Mouse (Mus musculus): ENCODE results near the gene Tbc1d5. TPM values are rescaled to one million over a fixed set of nuclear protein-coding genes. Genes with fewer than 3 reads are reported as not detected.
A peak's percentile ranks its signal among the peaks of the same experiment; 100 is the strongest.

The Tbc1d5 gene
- polyA plus RNA-seq, 1 experiment from 2014 or later, result 8.7 TPM

DNA sequence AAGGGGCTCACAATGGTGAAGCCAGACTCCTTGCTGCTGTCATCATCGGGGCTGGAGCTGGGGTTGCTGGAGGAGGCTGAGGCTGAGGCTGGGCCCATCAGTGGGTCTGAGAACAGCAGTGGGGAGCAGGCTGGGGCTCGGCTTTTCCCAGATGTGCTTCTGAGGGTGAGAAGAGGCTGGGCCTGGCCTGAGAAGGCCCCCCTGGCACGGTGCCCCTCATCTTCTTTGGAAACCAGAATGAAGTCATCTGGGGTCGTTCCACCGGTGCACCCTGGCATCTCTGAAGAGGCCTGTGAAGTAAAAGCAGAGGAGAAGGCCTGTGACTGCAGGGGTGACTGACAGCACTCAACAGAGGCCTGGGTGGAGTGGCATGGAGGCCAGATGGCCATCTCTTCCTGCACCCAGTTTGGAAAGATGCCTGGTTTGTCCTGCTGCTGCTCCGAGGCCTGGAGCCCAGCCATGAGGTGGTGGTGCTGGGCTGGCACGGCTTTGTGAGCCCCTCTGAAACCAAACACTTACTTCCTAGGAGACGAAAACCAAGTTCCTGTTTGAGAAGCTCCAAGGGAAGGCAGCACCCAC is 443.1 kb downstream of the Tbc1d5 start:
- H3K36me3 ChIP-seq, result 0 out of 2 replicates have a peak, but pooled peaks cover under 1% of the 10 kb centered on the region
- H3K27me3 ChIP-seq, result no peaks in the 10 kb centered on the region
- no peaks in the 10 kb centered on the region for H3K9me3 ChIP-seq
- ATAC-seq (ENCODE audit: low read depth), result no peak
- 79% methylated on average over 8 of the region's 8 CpGs for WGBS
- peaks cover 10% of the 10 kb centered on the region for H3K4me1 ChIP-seq (replicated peaks)
- no peak overlapping the region for H3K4me3 ChIP-seq
- H3K27ac ChIP-seq (replicated peaks), result no peak overlapping the region
- H3K4me2 ChIP-seq, result no peak overlapping the region
- H3K9ac ChIP-seq, result no peak overlapping the region

GRCm38 (mm10) chr17:50735382-50735954 is 443.7 kb downstream of the Tbc1d5 start:
- H3K4me3 ChIP-seq, result no peak overlapping the region
- H3K27me3 ChIP-seq, result no peaks in the 10 kb centered on the region
- no peak overlapping the region for H3K4me2 ChIP-seq
- no peaks in the 10 kb centered on the region for H3K9me3 ChIP-seq
- peaks cover 10% of the 10 kb centered on the region for H3K4me1 ChIP-seq (replicated peaks)
- no peaks in the 10 kb centered on the region for H3K36me3 ChIP-seq
- H3K27ac ChIP-seq (replicated peaks), result no peak overlapping the region
- WGBS, result 89% methylated on average over 4 of the region's 4 CpGs
- H3K9ac ChIP-seq, result no peak overlapping the region
- ATAC-seq (ENCODE audit: low read depth), result no peak

- no peak for ATAC-seq (ENCODE audit: low read depth)
- H3K36me3 ChIP-seq, result no peaks in the 10 kb centered on the region
- H3K27ac ChIP-seq (replicated peaks), result no peak overlapping the region
- no peak overlapping the region for H3K9ac ChIP-seq
- no peak overlapping the region for H3K4me3 ChIP-seq
- 84% methylated on average over 6 of the region's 6 CpGs for WGBS
- no peaks in the 10 kb centered on the region for H3K27me3 ChIP-seq
- no peak overlapping the region for H3K4me2 ChIP-seq
- peaks cover 10% of the 10 kb centered on the region for H3K4me1 ChIP-seq (replicated peaks)
- H3K9me3 ChIP-seq, result no peaks in the 10 kb centered on the region
Observed at GRCm38 (mm10) chr17:50734781-50735180, 444.4 kb downstream of the Tbc1d5 start.

DNA sequence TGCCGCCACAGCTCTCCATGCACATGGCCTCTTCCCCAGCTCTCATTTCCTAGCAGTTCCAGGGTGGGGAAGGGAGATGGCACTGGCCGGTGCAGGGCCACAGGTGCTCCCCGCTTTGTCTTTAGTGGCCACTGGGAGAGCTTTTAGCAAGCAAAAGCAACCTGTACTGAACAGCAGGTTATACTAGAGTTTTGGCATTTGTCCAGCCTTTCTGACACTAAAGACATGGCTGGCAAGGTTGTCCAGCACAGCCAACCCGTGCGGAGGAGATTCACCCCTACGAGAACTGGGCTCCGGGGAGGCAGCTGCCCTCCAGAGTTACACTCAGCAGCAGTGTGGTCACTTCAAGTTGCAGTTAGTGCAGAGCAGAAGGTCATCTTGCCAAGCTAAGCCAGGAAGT is 445.8 kb downstream of the Tbc1d5 start:
- H3K27me3 ChIP-seq, result no peaks in the 10 kb centered on the region
- peaks cover 10% of the 10 kb centered on the region for H3K4me1 ChIP-seq (replicated peaks)
- H3K4me3 ChIP-seq, result no peak overlapping the region
- WGBS, result 92% methylated on average over 7 of the region's 7 CpGs
- no peak overlapping the region for H3K9ac ChIP-seq
- H3K36me3 ChIP-seq, result no peaks in the 10 kb centered on the region
- no peaks in the 10 kb centered on the region for H3K9me3 ChIP-seq
- H3K27ac ChIP-seq (replicated peaks), result no peak overlapping the region
- no peak overlapping the region for H3K4me2 ChIP-seq
- no peak for ATAC-seq (ENCODE audit: low read depth)

DNA sequence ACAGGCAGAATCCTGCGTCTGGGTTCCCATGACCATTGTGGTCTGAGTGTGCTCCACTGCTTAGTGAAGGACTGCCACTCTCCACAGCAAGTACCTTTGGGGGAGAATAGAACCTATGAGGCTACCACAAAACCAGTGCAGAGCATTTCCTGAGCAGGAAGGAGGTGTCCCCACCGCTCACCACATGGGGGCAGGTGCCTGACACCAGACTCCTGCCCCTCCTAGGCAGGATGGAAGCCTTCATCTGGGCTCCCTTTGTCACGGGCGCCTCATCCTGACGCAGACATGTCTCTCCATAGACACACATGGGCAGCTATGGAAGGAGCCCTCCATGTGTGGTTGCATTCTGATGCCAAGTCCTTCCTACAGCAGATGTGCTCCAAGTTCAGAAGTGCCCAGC is 447.3 kb downstream of the Tbc1d5 start:
- no peaks in the 10 kb centered on the region for H3K9me3 ChIP-seq
- no peak overlapping the region for H3K9ac ChIP-seq
- no peak overlapping the region for H3K4me3 ChIP-seq
- H3K4me2 ChIP-seq, result no peak overlapping the region
- no peaks in the 10 kb centered on the region for H3K27me3 ChIP-seq
- H3K27ac ChIP-seq (replicated peaks), result no peak overlapping the region
- H3K4me1 ChIP-seq (replicated peaks), result peaks cover 10% of the 10 kb centered on the region
- WGBS, result 89% methylated on average over 5 of the region's 5 CpGs
- ATAC-seq (ENCODE audit: low read depth), result no peak
- H3K36me3 ChIP-seq, result no peaks in the 10 kb centered on the region

DNA sequence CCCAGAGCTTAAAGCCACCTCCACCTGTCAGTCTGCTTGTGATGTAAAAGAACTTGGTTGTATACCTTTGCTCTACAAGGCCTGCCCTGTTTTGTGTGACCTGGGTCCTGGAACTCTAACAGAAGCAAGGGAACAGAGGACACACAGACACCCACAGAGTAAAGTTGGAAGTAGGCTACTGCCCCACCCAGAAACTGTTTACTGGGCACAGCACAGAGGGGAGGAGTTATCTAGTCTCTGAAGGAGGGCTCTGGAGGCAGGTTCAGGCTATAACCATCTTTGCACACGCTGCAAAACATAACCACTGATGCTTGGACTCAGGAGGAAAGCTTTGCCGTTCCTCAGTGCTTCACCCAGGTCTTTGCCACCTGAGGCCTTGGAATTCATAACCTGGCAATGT is 448.3 kb downstream of the Tbc1d5 start:
- 79% methylated on average over 2 of the region's 2 CpGs for WGBS
- no peak overlapping the region for H3K4me2 ChIP-seq
- no peaks in the 10 kb centered on the region for H3K36me3 ChIP-seq

GRCm38 (mm10) chr17:50729577-50729976 is 449.6 kb downstream of the Tbc1d5 start:
- H3K9ac ChIP-seq, result no peak overlapping the region
- no peaks in the 10 kb centered on the region for H3K9me3 ChIP-seq
- H3K4me3 ChIP-seq, result no peak overlapping the region
- no peak overlapping the region for H3K27ac ChIP-seq (replicated peaks)
- H3K4me1 ChIP-seq (replicated peaks), result no peaks in the 10 kb centered on the region
- H3K36me3 ChIP-seq, result no peaks in the 10 kb centered on the region
- WGBS, result 92% methylated on average over 6 of the region's 6 CpGs
- ATAC-seq (ENCODE audit: low read depth), result no peak
- H3K4me2 ChIP-seq, result no peak overlapping the region
- H3K27me3 ChIP-seq, result no peaks in the 10 kb centered on the region

More for the DNA sequence above, 448.3 kb downstream of the Tbc1d5 start:
- ATAC-seq (ENCODE audit: low read depth), result no peak
- Histone ChIP-seq H3K4me1 (replicated peaks) (peaks cover 3% of the 10 kb centered on the region), H3K27me3 (no peaks in the 10 kb centered on the region), H3K4me3 (no peak overlapping the region), H3K27ac (replicated peaks) (no peak overlapping the region), H3K9me3 (no peaks in the 10 kb centered on the region), H3K9ac (no peak overlapping the region)

DNA sequence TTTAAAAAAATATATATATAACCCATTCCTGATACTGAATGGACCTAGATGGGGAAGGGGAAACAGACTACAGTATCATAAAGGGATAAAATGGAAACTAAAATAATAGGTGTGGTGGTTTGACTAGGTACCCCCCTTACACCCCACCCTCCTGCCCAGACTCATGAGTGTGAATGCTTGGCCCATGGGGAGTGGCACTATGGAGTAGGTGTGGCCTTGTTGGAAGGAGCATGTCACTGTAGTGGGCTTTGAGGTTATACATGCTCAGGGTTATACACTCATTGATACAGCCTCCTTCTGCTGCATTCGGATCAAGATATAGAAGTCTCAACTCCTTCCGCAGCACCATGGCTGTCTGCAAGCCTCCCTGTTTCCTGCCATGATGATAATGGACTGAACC is 450.1 kb downstream of the Tbc1d5 start:
- H3K9me3 ChIP-seq, result no peaks in the 10 kb centered on the region
- no peaks in the 10 kb centered on the region for H3K4me1 ChIP-seq (replicated peaks)
- H3K36me3 ChIP-seq, result no peaks in the 10 kb centered on the region
- no peak overlapping the region for H3K9ac ChIP-seq
- H3K27ac ChIP-seq (replicated peaks), result no peak overlapping the region
- no peak overlapping the region for H3K4me2 ChIP-seq
- ATAC-seq (ENCODE audit: low read depth), result no peak
- WGBS, result 87% methylated on average over 2 of the region's 2 CpGs
- H3K4me3 ChIP-seq, result no peak overlapping the region
- H3K27me3 ChIP-seq, result no peaks in the 10 kb centered on the region

GRCm38 (mm10) chr17:50726265-50726664 is 452.9 kb downstream of the Tbc1d5 start:
- no peaks in the 10 kb centered on the region for H3K4me1 ChIP-seq (replicated peaks)
- no peak for ATAC-seq (ENCODE audit: low read depth)
- H3K27me3 ChIP-seq, result no peaks in the 10 kb centered on the region
- WGBS, result 82% methylated on average over 2 of the region's 2 CpGs
- no peaks in the 10 kb centered on the region for H3K9me3 ChIP-seq
- no peak overlapping the region for H3K4me2 ChIP-seq
- no peak overlapping the region for H3K4me3 ChIP-seq
- H3K9ac ChIP-seq, result no peak overlapping the region
- no peak overlapping the region for H3K27ac ChIP-seq (replicated peaks)
- H3K36me3 ChIP-seq, result no peaks in the 10 kb centered on the region

DNA sequence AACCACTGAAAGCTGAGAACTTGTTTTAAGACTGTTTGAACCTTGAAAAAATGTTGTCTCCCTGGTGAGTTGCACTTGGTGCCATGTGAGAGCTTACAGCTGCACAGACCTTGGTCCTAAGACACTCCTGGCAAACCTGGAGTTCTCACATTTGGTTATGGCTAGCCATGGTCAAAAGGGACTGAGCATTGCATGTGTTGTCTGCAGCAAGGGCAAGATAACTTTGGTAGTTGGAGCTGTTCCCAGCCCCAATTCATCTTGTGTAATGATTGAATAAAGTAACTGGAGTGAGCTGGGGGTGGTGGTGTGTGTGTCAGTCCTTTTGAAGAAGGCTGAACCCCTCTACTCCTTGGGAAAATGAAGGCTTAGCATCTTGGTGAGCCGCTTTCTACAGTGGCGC is 454.8 kb downstream of the Tbc1d5 start:
- no peaks in the 10 kb centered on the region for H3K36me3 ChIP-seq
- H3K4me3 ChIP-seq, result no peak overlapping the region
- no peak overlapping the region for H3K9ac ChIP-seq
- ATAC-seq (ENCODE audit: low read depth), result no peak
- H3K27me3 ChIP-seq, result no peaks in the 10 kb centered on the region
- H3K9me3 ChIP-seq, result no peaks in the 10 kb centered on the region
- 78% methylated on average over 2 of the region's 2 CpGs for WGBS
- H3K27ac ChIP-seq (replicated peaks), result no peak overlapping the region
- no peak overlapping the region for H3K4me2 ChIP-seq
- H3K4me1 ChIP-seq (replicated peaks), result no peaks in the 10 kb centered on the region

DNA sequence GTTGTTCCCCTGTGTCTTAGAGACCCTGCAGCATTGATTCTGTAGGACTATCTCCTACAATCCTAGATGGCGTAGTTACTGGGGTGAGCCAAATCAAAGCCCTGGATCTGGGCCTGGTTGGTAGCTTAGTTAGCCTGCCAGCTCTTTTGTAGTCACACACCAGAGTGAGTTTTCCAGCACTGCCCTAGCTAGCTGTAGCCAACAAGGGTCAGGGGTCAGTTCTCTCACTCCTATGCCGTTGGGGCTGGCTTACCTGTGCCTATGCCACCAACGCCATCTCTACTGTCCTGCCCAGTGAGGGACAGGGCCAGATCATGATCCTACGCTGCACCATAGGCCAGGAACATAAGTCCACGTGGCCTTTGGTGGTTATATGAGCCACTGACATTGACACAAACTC is 461.6 kb downstream of the Tbc1d5 start:
- no peak overlapping the region for H3K27ac ChIP-seq (replicated peaks)
- H3K4me1 ChIP-seq (replicated peaks), result no peaks in the 10 kb centered on the region
- peaks cover 15% of the 10 kb centered on the region for H3K9me3 ChIP-seq
- no peak for ATAC-seq (ENCODE audit: low read depth)
- H3K4me2 ChIP-seq, result no peak overlapping the region
- H3K36me3 ChIP-seq, result no peaks in the 10 kb centered on the region
- no peaks in the 10 kb centered on the region for H3K27me3 ChIP-seq
- no peak overlapping the region for H3K9ac ChIP-seq
- 86% methylated on average over 5 of the region's 5 CpGs for WGBS
- H3K4me3 ChIP-seq, result no peak overlapping the region

DNA sequence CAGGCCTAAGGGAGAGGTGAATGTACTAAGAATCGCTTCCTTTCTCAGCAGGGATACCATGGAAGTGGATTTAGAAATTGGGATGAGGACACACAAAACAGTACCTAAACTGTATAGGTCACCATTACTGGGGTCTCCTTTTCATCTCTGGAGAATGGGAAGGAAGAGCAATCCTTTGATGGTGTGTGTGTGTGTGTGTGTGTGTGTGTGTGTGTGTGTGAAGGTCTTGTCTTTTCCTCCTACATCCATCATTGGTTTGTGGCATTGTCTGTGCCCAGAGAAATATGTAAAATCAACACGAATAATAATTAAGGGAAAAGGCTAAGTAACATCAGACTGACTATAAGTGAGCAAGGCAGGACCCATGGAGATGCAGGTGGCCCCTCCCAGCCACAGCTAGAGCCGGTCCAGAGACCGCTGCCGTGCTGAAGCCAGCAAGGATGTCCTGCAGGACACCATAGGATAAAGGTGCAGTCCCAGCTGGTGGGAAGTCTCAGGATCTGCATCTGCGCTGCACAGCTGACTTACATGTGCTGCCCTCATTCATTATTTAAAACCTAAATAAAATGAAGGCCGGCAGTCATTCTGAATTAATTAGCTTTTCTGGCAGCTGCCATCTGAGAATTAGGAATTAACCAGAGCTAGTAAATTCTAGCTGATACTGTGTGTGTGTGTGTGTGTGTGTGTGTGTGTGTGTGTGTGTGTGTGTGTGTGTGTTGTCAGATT is 468.5 kb downstream of the Tbc1d5 start:
- 38% methylated on average over 7 of the region's 7 CpGs for WGBS
- Histone ChIP-seq H3K36me3 (no peaks in the 10 kb centered on the region), H3K27ac (replicated peaks) (no peak overlapping the region), H3K4me3 (no peak overlapping the region), H3K9me3 (peaks cover 11% of the 10 kb centered on the region; the same call in 1 of the 2 replicates), H3K27me3 (no peaks in the 10 kb centered on the region), H3K9ac (no peak overlapping the region), H3K4me2 (no peak overlapping the region), H3K4me1 (replicated peaks) (peaks cover 11% of the 10 kb centered on the region; the same call in 1 of the 2 replicates)
- peak; percentile 87 for ATAC-seq (ENCODE audit: low read depth)
